Mouse (Mus musculus) erythroblast, embryonic 14.5 days (primary cell): Measurements from ENCODE around the gene Slc9a3r1.

Experiments
- GATA1 ChIP-seq: IDR thresholded peaks from 2 replicates; pipeline ENCODE4 v1.6.1; 2012; ENCODE audit warnings: low read length, inconsistent platforms, mixed read lengths
- TAL1 ChIP-seq: IDR thresholded peaks from 3 replicates; pipeline ENCODE4 v1.6.1; 2012; ENCODE audit warnings: low read length, inconsistent platforms, mixed read lengths

DNA sequence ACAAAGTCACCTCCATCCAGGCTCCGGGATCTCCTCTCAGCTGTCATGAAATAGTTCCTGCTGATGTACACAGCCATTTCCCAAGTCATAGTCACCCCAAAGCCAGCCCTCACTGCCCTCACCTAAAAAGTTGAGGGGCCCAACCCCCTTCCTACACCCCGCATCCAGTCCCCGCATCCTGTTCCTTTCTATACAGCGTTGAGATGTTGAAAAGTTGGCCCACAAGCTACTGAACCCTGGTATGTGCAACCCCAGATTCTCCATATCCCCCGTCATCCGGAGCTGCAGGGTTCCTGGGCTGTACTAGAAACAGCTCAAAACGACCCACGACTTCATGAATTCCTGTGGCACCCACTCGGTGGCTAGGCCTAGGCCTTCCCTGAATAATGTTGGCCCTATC, 10.1 kb upstream of the Slc9a3r1 start:
- no peak for TF ChIP-seq GATA1
- no peak for TF ChIP-seq TAL1
